Mouse (Mus musculus) inflammation-experienced regulatory T-cells, adult 6 months (primary cell): ENCODE measurements around the gene Mroh2a. TPM values are rescaled to one million over a fixed set of nuclear protein-coding genes. Genes with fewer than 3 reads are reported as not detected.

Experiments
- ATAC-seq: one replicate; pipeline ENCODE4 v1.8.0; 2017
- polyA plus RNA-seq, 3 experiments: library from polyadenylated mRNA; unstranded; fragments of 100-300 nt; shearing (Covaris generic); gene quantifications; one replicate each; pipeline ENCODE4 v1.2.1; 2017

Mroh2a gene
- polyA plus RNA-seq, 3 experiments from 2014 or later, result 1.9 to 4.4 (median 2.1) TPM

DNA sequence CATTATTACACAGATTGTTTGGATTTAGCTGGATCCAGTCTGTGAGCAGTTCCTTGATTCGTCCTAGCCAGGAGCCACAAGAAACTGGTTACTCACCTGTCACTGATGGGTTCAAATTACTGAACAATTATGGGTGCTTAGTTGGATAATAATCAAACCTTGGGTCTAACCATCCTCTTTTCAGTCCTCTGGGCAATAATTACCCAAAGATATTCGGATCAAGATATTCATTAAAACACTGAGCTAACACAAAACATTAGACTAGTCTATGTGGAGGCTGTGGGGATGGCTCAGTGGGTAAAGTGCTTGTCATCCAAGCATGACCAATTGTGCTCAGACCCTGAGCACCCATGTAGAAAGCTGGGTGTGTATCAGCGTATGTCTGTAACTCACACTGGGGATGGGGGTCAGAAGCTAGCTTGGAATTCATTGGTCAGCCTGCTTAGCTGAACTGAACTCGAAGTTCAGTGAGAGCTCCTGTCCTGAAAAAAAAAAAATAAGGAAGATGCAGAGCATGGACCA lies 9.2 kb downstream of the Mroh2a start:
- no peak for ATAC-seq

DNA sequence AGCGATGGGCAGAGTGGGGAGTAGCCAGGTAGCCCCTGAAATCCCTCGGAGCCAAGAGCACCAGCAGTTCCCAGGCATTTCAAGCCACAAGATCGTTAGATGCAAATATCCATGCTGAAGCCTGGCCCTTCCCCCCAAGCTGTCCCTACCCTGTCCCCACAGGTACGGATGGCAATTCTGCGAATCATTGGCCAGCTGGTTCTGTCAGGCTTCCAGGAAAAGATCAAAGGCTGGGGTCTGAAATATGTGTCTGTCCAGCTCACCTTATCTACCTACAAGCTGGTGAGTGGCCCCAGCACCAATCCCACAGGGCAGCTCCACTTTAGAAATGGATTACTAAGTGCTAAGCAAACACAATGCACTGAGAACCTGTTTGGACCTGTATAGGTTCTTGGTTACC lies 10.5 kb downstream of the Mroh2a start:
- no peak for ATAC-seq

DNA sequence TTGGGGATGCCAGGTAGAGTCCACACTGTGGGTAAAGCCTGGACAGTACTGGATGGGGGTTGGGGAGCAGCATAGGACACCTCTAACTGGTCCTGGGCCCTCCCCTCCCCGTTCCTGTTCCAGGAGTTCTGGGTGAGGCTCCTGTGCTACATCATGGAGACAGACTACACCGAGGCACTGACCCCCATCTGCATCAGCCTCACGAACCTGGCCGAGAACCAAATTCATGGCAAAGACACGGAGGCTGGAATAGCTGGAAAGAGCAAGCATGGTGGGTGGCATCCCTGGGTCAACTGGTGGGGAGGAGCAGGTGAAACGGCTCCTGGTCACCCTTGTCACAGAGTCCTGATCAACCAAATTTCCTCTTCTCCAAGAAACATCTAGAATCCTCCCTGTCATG lies 12.0 kb downstream of the Mroh2a start:
- ATAC-seq, result no peak

DNA sequence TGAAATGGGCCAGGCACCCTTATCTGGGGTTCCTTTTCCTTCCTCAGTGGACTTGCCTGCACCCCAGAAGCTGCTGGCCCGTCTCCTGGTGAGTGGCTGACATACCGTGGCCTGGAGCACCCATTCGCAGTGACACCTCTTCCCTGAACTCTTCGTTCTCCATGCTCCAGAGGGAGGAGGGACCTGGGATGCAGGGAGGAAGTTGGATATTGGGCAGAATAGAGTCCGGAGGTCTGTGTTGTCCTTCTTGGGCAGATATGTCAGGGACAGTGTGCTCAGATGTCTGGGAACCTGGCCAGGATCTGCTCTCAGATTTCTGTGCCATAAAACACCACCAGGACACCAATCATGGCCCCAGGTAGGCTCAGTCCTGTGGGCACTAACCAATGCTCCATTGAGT lies 13.3 kb downstream of the Mroh2a start:
- ATAC-seq, result no peak

DNA sequence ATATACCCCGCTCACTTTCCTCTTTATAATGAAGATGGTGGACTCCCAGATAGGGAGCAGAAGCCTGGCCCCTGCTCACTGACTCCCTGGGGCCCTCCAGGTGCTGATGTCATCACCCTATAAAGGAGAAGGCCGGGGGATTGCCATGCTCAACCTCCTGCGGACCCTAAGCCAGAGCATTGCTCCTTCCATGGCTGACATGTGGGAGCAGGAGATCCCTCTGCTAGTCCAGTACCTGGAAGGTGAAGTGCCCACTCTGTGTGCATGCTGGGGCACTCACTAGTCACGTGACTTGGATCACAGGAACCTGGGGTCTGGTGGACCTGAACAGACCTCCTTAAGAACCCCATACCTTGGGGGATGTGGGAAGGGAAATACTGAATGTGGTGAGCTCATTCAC lies 13.8 kb downstream of the Mroh2a start:
- ATAC-seq, result no peak

DNA sequence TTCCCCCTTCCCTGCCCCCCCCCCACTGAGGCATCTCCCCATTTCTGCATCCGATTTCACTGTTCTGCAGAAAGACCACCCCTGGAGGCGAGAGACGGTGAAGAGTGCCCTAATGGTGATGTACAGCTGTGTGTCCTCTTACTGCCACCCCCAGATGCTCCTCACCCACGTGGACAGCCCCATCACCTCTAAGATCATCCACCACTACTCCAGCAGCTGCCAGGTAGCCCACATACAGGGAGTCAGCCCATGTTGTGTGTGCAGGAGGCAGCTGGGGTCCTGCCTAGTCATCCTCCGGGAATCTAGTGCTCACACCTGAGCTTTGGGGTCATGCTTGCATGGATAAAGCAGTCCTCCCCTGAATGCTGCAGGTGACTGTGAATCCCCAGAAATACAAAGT lies 17.1 kb downstream of the Mroh2a start:
- no peak for ATAC-seq

DNA sequence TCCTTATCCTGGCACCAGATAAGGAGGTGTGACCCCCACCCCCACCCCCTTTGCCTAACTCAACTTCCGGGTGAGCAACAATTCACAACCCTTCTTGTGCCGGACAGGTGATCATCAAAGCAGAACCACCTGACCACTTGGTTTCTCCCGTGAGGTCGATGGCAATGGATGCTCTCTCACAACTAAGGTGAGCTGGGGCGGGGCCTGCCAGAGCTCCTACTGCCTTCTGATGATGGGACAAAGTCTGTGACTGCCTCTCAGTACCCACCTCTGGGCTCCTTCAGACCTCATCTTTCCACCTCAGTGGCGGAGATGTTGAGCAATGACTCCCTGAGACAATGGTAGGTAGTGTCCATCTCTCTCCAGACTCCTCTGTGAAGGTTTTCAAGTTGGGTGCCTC lies 19.1 kb downstream of the Mroh2a start:
- ATAC-seq, result no peak

DNA sequence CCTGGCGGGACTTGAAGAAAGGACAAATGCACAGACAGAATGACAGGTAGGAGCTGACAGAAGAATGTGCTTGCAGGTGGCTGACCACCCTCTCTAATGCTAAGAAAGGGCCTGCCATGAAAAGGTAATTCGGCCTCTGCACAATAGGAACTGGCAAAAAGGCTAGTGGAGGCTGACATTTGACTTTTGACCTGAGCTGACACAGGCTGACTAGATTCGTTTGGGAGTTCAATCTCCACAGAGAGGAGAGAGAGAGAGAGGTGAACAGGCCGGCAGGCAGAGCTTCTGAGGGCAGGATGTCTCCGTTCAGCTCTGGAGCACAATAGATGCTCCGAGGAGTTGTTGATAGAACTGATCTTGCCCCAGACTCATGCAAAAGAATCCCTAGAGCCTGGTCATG lies 19.6 kb downstream of the Mroh2a start:
- ATAC-seq, result no peak

DNA sequence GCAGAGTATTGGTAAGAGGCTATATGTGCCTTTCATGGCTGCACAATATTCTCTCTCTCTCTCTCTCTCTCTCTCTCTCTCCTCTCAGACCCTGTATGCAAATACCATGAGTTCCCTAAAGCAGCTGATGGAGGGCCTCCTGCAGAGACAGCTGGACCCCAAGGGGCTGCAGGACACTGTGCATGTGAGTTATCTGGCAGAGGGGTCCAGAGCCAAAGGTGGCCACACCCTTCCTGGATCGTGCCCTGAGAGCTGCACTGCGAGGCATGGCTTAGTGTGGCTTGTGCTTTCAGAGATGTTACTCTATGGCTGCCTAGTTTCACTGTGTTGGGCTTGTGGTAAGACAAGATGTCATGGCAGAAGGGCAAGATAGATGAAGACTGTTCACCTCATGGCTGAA lies 20.9 kb downstream of the Mroh2a start:
- no peak for ATAC-seq

DNA sequence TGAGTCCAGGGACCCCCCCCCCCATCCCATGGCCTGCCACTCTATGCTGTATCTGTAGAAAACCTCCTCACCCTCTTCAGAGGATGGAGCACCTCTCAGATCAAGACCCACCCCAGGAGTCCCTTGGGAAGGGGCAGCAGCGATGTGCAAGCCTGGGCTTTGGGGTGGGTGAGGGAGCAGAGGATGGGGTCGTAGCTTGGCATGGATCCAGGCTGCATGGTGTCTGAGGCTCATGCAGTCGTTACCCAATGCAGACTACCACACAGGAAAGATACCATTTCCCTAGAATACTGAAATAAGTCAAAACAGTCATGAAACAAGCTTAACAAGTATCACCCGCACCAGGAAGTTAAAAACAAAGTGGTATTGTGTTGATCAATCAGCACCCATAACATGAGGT lies 21.9 kb downstream of the Mroh2a start:
- no peak for ATAC-seq

DNA sequence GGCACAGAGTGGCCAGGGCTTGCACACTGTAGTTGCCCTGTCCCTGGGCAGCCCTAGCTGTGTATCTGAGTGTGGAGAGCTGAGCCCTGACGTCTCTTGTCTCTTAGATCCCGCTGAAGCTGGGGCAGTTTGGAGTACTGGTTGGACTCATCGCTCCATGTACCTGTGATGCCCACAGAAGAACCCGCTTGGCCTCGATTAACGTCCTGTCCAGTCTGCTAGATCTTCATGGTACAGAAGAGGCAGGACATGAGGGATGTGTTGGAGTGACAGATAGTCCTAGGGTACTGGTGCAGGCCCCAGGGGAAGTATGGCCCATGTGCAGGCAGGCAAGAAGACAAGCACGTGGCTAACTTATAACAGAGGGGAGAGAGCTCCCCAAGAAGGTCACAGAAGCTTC lies 22.8 kb downstream of the Mroh2a start:
- no peak for ATAC-seq

DNA sequence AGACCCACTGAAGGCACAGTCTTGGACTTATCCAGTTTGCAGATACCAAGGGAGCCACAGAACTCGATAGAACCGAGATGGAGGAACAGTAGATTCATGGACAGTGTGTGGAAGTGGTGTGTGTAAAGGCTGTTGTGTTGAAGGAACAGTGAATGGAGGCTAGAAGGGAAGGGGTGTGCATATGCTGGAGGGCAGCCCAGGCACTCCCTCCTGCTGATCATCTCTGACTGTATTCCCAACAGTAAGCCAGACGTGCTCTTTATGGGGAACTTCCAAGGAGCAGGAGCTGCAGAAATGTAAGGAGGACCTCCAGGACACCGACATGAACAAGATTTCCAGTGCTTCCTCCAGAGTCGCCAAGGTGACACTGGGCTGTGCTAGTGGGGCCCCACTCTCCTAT lies 23.2 kb downstream of the Mroh2a start:
- ATAC-seq, result no peak

DNA sequence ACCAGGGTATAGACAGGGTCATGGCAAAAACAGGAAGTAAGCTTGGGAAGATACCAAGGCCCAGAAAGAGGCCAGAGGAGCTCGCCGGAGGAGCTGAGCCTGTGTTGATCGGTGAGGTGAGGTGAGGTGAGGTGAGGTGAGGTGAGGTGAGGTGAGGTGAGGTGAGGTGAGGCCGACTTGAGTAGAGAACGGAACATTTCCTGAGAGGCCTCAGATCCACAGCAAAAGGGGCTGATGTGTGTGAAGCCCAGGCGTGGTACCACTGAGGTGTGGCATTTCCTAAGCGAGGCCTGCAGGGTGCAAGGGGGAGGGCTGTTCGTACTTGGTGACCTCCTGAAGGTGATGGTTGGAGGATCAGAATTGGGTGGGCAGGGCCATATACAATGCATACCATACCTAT lies 26.3 kb downstream of the Mroh2a start:
- no peak for ATAC-seq

DNA sequence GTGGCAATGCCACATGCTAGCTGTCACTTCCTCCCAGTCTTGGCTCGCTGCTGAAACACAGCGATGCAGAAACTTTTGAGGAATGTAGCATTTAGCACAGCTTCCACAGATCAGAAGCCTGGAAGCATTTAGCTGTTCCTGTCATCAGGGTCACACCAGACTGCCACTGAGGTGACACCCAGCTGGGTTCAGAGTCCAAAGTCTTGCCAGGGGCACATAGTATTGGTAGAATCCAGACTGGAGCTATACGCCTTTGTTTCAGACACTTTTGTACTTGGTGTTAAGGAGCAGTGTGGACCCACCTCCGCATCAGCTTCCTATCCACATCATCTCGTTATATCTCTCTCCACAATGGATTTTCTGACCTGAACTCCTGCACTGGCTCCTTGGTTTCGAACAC lies 26.8 kb downstream of the Mroh2a start:
- no peak for ATAC-seq

DNA sequence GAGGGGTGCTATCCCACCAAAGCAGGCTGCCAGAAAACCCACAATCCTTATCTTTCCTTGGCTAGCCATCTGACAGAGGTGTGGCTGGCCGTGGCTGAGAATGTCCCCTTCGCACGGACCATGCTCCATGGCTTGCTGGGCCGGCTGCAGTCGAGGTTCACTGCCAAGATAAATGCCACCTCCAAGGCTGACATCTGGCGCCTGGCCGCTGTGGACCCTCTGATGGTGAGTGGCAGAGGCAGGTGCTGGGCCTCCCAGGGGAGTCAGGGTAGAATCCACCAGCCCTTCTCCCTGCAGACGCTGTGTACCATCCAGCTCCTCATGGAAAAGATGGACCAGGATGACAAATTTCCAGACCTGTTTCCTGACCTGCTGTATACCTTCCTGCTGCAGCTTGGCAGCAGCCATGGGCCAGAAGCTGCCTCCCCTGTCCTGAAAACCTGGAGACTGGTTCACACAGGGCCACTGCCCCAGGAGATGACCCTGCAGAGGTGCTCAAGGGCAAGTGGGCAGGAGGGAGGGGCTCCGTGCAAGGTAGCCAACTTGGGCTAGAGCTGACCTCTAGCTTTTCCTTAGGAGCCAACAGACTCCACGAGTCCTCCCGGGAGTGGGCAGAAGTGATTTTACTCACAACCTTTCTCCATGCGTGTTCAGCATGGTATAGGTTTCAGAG lies 28.1 kb downstream of the Mroh2a start:
- ATAC-seq, result no peak

DNA sequence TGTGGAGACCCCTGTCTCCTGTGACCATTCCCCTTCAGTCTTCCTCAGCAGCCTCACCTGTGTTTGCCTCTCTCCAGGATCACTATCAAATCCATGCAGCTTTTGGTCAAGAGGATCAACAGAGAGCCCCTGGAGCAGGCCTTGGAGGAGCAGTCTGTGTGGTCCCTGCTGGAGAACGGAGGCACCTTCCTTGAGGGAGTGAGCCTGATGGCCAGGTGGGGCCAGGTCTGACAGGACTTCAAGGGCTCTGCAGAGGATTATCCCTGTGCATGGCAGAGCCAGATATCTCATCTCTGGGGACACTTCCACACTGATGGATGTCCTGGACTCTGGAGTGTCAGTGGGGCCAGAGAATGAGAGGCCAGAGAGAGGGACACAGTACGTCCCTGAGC lies 28.7 kb downstream of the Mroh2a start:
- no peak for ATAC-seq

DNA sequence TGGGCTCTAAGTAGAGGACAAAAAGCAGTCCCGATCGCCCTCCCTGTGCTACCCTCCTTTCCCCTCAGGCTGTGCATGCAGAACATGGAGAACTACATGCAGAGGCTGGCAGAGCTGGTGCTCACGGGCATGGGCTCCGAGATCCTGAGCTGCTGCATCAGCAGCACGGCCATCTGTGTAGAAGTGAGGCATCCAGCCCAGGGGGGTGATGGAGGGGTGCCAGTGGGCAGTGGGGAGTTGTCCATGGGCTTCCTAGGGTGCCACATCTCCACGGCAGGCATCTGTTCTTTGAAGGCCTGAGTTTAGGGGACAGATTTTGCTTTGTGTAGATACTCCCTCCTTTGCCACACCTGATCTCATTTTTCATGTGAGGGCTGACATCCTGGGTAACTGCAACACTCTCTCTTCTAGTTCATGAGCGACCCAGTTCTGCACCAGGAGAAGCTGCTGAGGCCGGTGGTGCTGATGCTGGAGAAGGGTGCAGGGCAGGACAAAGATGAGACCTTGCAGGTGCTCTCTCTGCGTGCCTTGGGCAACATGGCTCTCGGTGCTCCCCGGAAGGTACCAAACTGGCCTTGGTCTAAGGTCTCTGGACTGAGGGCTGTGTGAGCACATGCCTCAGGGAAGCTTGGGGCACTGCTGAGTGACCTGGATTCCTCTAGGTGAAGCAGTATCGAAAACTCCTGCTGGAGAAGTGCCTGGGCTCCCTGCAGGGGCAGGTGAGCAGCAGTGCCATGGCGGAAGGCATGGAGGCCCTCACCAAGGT lies 29.4 kb downstream of the Mroh2a start:
- no peak for ATAC-seq

DNA sequence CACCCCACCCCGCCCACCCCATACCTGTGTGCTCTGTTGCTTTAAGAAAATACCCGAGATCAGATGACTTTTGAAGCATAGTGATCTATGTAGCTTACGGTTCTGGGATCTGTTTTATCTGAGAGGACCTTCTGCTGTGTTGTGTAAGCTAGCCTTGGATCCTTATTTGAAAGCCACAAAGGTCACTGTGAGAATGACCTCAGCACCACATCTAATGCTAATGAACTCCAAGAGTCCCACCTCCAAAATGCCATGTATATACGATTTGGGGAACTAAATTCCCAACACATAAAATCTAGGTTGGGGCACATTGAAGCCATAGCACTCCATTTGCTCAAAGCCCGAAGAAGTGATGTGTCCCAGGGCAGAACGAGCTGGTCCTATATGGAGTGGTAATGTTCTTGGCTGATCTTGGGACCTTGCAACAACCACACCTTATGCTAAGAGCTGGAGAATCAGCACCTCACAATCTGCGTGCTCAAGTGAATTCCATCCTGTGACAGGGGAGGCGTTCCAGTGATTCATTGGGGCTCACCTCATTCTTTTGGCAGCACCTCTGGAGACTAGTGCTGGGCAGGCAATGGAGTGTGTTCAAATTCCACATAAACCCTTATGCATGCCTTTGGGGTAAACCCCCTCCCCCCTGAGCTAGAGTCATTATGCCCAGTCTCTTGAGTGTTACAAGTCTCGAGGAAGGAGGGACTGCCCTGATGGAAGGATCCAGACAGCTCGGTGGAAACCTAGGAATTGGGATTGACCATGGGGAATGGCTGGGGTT lies 30.3 kb downstream of the Mroh2a start:
- ATAC-seq, result no peak

DNA sequence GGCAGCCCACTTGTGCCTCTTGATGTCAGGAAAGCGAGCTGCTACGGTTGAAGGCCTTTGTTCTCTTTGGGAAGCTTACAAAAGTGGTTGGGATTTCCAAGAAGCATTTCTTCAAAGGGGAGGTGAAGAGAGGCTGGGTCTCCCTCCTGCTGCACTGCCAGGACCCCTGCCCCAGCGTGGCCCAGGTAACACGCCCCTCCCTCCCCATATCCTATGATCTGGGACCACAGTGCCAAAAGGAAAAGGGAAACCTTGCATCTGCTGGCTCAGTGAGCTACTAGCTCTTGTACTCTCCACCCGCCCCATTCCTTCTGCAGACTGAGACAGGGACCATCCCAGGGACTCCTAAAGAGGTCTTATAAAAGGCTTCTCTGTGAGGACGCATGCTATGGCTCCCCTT lies 30.9 kb downstream of the Mroh2a start:
- no peak for ATAC-seq

DNA sequence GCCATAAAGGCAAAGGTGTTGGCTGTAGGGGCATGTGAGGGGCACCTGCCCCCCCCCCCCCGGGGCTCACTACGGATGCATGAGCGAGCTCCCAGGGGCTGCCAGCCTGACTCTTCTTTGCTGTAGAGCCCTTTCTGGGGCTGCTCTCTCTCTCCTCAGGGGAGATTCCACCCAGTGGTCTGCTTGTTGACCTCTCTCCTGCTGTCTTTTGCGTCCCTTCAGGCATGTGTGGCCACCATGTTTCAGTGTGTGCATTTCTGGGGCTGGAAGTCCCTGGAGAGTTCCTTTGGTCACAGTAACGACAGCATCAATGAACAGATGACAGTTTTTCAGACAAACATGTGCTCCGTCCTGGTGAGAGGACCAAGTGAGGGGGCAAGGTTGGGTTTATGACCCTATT lies 31.6 kb downstream of the Mroh2a start:
- ATAC-seq, result no peak

DNA sequence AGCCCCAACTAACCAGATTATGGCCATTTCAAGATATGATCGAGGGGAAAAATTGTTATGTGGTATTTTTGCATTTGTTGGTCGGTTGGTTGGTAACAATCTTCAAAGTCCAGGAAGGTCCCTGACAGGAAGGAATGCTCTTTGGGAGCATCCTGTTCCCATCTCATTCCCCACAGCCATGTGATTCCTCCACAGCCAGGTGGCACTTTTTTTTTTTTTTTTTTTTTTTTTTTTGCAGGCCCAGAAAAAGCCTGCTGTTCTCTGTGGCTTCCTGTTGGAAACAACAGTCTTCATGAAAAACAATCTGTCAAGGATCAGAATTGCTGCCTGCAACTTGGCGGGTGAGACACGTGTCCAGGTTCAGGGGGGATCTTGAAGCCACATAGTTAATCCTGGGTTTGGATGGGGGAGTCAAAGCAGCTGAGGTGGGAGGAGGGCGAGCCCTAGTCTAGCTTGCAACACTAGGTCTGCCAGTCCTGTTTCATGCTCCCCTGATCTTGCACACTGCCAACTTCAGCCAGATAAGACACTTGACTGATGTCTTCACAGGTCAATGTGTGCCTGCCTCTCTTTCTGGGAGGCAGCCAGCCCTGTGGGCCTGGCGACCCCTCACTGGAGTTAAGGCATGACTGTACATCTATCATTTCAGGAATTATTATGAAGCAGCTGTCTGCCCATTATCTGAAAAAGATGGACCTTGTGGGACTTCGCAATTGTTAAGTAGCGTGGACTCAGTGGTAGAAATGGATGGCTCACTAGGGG lies 32.3 kb downstream of the Mroh2a start:
- no peak for ATAC-seq

DNA sequence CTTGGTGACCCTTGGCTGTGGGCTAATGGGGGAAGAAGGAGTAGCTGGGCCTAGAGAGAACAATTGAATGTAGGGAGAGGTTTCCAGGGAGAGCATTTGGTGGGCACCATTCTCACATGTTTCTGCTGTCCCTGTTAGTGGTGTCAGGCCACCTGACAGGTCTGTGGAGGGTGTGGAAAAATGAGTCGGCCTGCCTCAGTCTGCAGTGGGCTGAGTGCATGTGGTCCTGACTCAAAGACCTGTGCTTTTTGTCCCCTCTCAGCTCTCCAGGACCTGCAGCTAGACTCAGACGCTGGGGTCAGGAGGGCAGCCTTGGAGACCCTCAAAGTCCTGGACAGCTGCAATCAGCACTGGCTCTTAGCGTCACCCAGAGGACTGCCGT lies 32.8 kb downstream of the Mroh2a start:
- no peak for ATAC-seq

DNA sequence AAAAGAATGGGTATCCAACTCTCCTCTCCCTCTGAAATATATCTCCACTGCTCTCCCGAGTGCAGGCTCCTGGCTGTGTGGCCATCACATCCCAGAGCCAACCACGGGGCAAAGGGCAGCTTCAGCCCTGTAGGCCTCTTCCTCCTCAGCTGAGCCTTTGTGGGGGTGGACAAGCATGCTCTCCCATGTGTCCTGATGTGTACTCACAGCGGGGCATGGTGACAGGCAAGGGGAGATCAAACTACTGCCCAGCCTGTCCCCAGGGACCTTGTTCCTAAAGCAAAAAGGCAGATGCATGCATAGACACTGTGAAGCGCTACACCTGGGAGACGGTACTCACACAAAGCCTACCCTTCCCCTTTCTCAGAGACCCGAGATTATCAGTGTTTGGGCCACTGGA lies 33.3 kb downstream of the Mroh2a start:
- no peak for ATAC-seq
